Mouse (Mus musculus) forebrain, embryonic 16.5 days (tissue): ENCODE measurements around the gene Dtx3. TPM values are rescaled to one million over a fixed set of nuclear protein-coding genes. Genes with fewer than 3 reads are reported as not detected.

Source experiments
- ATAC-seq: fragments of 200-750 bp; cut with Nextera tagmentation; 2 replicates; pipeline ENCODE4 v1.8.0; 2017; ENCODE audit warnings: mild to moderate bottlenecking, moderate library complexity
- H3K27ac ChIP-seq: fragments of 300-500 bp; sonication (generic); 2 replicates; pipeline ENCODE4 v1.5.1; 2014; ENCODE audit warnings: low read length, control low read depth
- H3K27me3 ChIP-seq: fragments of 300-500 bp; sonication (generic); replicated peaks from 2 replicates; pipeline ENCODE4 v1.6.1; 2014; ENCODE audit warnings: low read length; ENCODE audit not compliant: control insufficient read depth, insufficient read depth
- H3K36me3 ChIP-seq: fragments of 300-500 bp; sonication (generic); 2 replicates; pipeline ENCODE4 v1.6.1; 2014; ENCODE audit not compliant: control insufficient read depth, insufficient read depth
- H3K4me1 ChIP-seq: fragments of 300-500 bp; sonication (generic); replicated peaks from 2 replicates; pipeline ENCODE4 v1.6.1; 2014; ENCODE audit warnings: low read length; ENCODE audit not compliant: control insufficient read depth, insufficient read depth
- H3K4me2 ChIP-seq: fragments of 300-500 bp; sonication (generic); 2 replicates; pipeline ENCODE4 v1.6.1; 2014; ENCODE audit warnings: mild to moderate bottlenecking, low read length, control low read depth
- H3K4me3 ChIP-seq: fragments of 300-500 bp; sonication (generic); replicated peaks from 2 replicates; pipeline ENCODE4 v1.5.1; 2014; ENCODE audit warnings: mild to moderate bottlenecking, low read length, control low read depth
- H3K9ac ChIP-seq: fragments of 300-500 bp; sonication (generic); replicated peaks from 2 replicates; pipeline ENCODE4 v1.6.1; 2014; ENCODE audit warnings: low read depth, low read length, control low read depth
- H3K9me3 ChIP-seq: fragments of 300-500 bp; sonication (generic); 2 replicates; pipeline ENCODE4 v1.6.1; 2016; ENCODE audit warnings: low read length; ENCODE audit not compliant: control insufficient read depth
- WGBS: fragments of 180-500 bp; shearing (Covaris S2); extraction: QIAGEN DNeasy Blood & Tissue Kit; methylation state at CpG from one replicate; pipeline ENCODE4 v1.1.7; 2014; 5-methylcytosine and 5-hydroxymethylcytosine counted together
- polyA plus RNA-seq: library from polyadenylated mRNA; unstranded; fragments of >200 nt; fragmentation: Nextera tagmentation; extraction: Ambion mirVana; gene quantifications from 2 replicates; pipeline ENCODE4 v1.2.1, GENCODE M21; 2015

The Dtx3 gene
- 179 and 224 TPM in 2 replicates for polyA plus RNA-seq

- Histone ChIP-seq H3K9me3 (no peaks in the 10 kb centered on the region), H3K4me1 (peaks cover 18% of the 10 kb centered on the region), H3K36me3 (peaks cover 6% of the 10 kb centered on the region; the same call in 1 of the 2 replicates), H3K9ac (peak within 1 kb of the TSS; percentile 98), H3K27me3 (no peaks in the 10 kb centered on the region), H3K27ac (peak within 1 kb of the TSS; percentile 87), H3K4me2 (peak within 1 kb of the TSS; percentile 92), H3K4me3 (peak within 1 kb of the TSS; percentile 83)
- peak; percentile 73 for ATAC-seq
- WGBS, result under 1% methylated on average over 37 of the region's 47 CpGs
These were observed at the start of gene Dtx3 for GRCm38 (mm10) chr10:127195328-127196129. TSS of gene Dtx3 (minus strand) at chr10:127195728.

- Histone ChIP-seq H3K36me3 (peaks cover 58% of the 10 kb centered on the region), H3K4me3 (no peak overlapping the region), H3K4me2 (no peak overlapping the region), H3K9ac (no peak overlapping the region), H3K27ac (no peak overlapping the region), H3K9me3 (no peaks in the 10 kb centered on the region), H3K4me1 (no peaks in the 10 kb centered on the region), H3K27me3 (no peaks in the 10 kb centered on the region)
- ATAC-seq, result no peak
- 76% methylated on average over 18 of the region's 18 CpGs for WGBS
These were observed 42.8 kb upstream of the Dtx3 start for GRCm38 (mm10) chr10:127238241-127238824.

- Histone ChIP-seq H3K36me3 (peaks cover 46% of the 10 kb centered on the region), H3K9ac (no peak overlapping the region), H3K4me3 (no peak overlapping the region), H3K4me1 (no peaks in the 10 kb centered on the region), H3K9me3 (no peaks in the 10 kb centered on the region), H3K4me2 (no peak overlapping the region), H3K27ac (no peak overlapping the region), H3K27me3 (no peaks in the 10 kb centered on the region)
- 45% methylated on average over 9 of the region's 9 CpGs for WGBS
- ATAC-seq, result no peak
These were observed 41.0 kb upstream of the Dtx3 start for GRCm38 (mm10) chr10:127236541-127236940.

GRCm38 (mm10) chr10:127233141-127233540 lies 37.6 kb upstream of the Dtx3 start:
- H3K27ac ChIP-seq, result no peak overlapping the region
- 84% methylated on average over 9 of the region's 9 CpGs for WGBS
- H3K4me1 ChIP-seq, result no peaks in the 10 kb centered on the region
- H3K36me3 ChIP-seq, result peaks cover 33% of the 10 kb centered on the region
- no peak for ATAC-seq
- no peaks in the 10 kb centered on the region for H3K9me3 ChIP-seq
- no peak overlapping the region for H3K9ac ChIP-seq
- no peak overlapping the region for H3K4me2 ChIP-seq
- no peaks in the 10 kb centered on the region for H3K27me3 ChIP-seq
- no peak overlapping the region for H3K4me3 ChIP-seq

GRCm38 (mm10) chr10:127231741-127232140 lies 36.2 kb upstream of the Dtx3 start:
- H3K4me1 ChIP-seq, result no peaks in the 10 kb centered on the region
- no peak for ATAC-seq
- no peak overlapping the region for H3K4me2 ChIP-seq
- WGBS, result 88% methylated on average over 14 of the region's 14 CpGs
- peaks cover 26% of the 10 kb centered on the region for H3K36me3 ChIP-seq
- H3K27me3 ChIP-seq, result no peaks in the 10 kb centered on the region
- no peaks in the 10 kb centered on the region for H3K9me3 ChIP-seq
- H3K27ac ChIP-seq, result no peak overlapping the region
- H3K4me3 ChIP-seq, result no peak overlapping the region
- H3K9ac ChIP-seq, result no peak overlapping the region

- Histone ChIP-seq H3K9me3 (no peaks in the 10 kb centered on the region), H3K36me3 (peaks cover 15% of the 10 kb centered on the region), H3K27me3 (no peaks in the 10 kb centered on the region), H3K4me3 (no peak overlapping the region), H3K27ac (no peak overlapping the region), H3K4me1 (no peaks in the 10 kb centered on the region), H3K9ac (no peak overlapping the region), H3K4me2 (no peak overlapping the region)
- no peak for ATAC-seq
- WGBS, result 92% methylated on average over 12 of the region's 12 CpGs
These were observed 35.2 kb upstream of the Dtx3 start for GRCm38 (mm10) chr10:127230693-127231092.

- Histone ChIP-seq H3K9me3 (no peaks in the 10 kb centered on the region), H3K4me3 (no peak overlapping the region), H3K27ac (no peak overlapping the region), H3K27me3 (no peaks in the 10 kb centered on the region), H3K36me3 (peaks cover 15% of the 10 kb centered on the region; the same call in 1 of the 2 replicates), H3K4me2 (no peak overlapping the region), H3K4me1 (no peaks in the 10 kb centered on the region), H3K9ac (no peak overlapping the region)
- WGBS, result 25% methylated on average over 4 of the region's 4 CpGs
- peak; percentile 32; the same call in 1 of the 2 replicates for ATAC-seq
These were observed 33.4 kb upstream of the Dtx3 start for GRCm38 (mm10) chr10:127228897-127229296.

- Histone ChIP-seq H3K9me3 (no peaks in the 10 kb centered on the region), H3K36me3 (peaks cover 9% of the 10 kb centered on the region; the same call in 1 of the 2 replicates), H3K4me2 (no peak overlapping the region), H3K4me1 (no peaks in the 10 kb centered on the region), H3K27me3 (no peaks in the 10 kb centered on the region), H3K27ac (no peak overlapping the region), H3K4me3 (no peak overlapping the region), H3K9ac (no peak overlapping the region)
- ATAC-seq, result no peak
- 83% methylated on average over 8 of the region's 8 CpGs for WGBS
These were observed 31.6 kb upstream of the Dtx3 start for GRCm38 (mm10) chr10:127227163-127227562.

GRCm38 (mm10) chr10:127226318-127226895 lies 30.9 kb upstream of the Dtx3 start:
- Histone ChIP-seq H3K27ac (no peak overlapping the region), H3K4me2 (no peak overlapping the region), H3K9me3 (no peaks in the 10 kb centered on the region), H3K9ac (no peak overlapping the region), H3K36me3 (peaks cover 5% of the 10 kb centered on the region; the same call in 1 of the 2 replicates), H3K27me3 (no peaks in the 10 kb centered on the region), H3K4me1 (no peaks in the 10 kb centered on the region), H3K4me3 (no peak overlapping the region)
- ATAC-seq, result no peak
- WGBS, result 70% methylated on average over 8 of the region's 8 CpGs
